Mouse (Mus musculus) spleen, adult 18-20 months (tissue): Measurements from ENCODE around the gene Sdhb.

Experiments used
- DNase-seq, 2 experiments: peaks; one replicate each; pipeline ENCODE4 v3.0.0; 2022; ENCODE audit warnings: mixed read lengths in 2 of 2

Gene Sdhb

GRCm38 (mm10) chr4:140949052-140949451 lies 12.0 kb upstream of the Sdhb start:
- DNase-seq, result peak; percentile 38 to 56

- DNase-seq, result no peak
These were observed 11.4 kb upstream of the Sdhb start for GRCm38 (mm10) chr4:140949616-140950015.

GRCm38 (mm10) chr4:140950574-140950973 lies 10.4 kb upstream of the Sdhb start:
- no peak for DNase-seq

- peak; percentile 51 to 52 for DNase-seq
These were observed 9.0 kb upstream of the Sdhb start for GRCm38 (mm10) chr4:140951861-140952641.

- DNase-seq, result no peak
These were observed 3.8 kb upstream of the Sdhb start for GRCm38 (mm10) chr4:140957131-140957702.

GRCm38 (mm10) chr4:140957725-140958124 lies 3.3 kb upstream of the Sdhb start:
- peak; percentile 62 to 85 for DNase-seq

- no peak for DNase-seq
These were observed 2.7 kb upstream of the Sdhb start for GRCm38 (mm10) chr4:140958319-140958718.

GRCm38 (mm10) chr4:140959128-140959679 lies 1.8 kb upstream of the Sdhb start:
- no peak for DNase-seq

- DNase-seq, result no peak
These were observed 1.1 kb upstream of the Sdhb start for GRCm38 (mm10) chr4:140959715-140960479.

GRCm38 (mm10) chr4:140961467-140962206 lies 634 bp downstream of the Sdhb start:
- DNase-seq, result no peak

GRCm38 (mm10) chr4:140962207-140962909 lies 1.4 kb downstream of the Sdhb start:
- DNase-seq, result no peak

GRCm38 (mm10) chr4:140962950-140963349 lies 1.9 kb downstream of the Sdhb start:
- no peak for DNase-seq

- DNase-seq, result no peak
These were observed 3.1 kb downstream of the Sdhb start for GRCm38 (mm10) chr4:140963941-140964597.

GRCm38 (mm10) chr4:140964620-140965019 lies 3.6 kb downstream of the Sdhb start:
- peak; percentile 46 to 63 for DNase-seq

GRCm38 (mm10) chr4:140967386-140968159 lies 6.6 kb downstream of the Sdhb start:
- no peak for DNase-seq

GRCm38 (mm10) chr4:140971691-140972090 lies 10.7 kb downstream of the Sdhb start:
- no peak for DNase-seq

GRCm38 (mm10) chr4:140974408-140974807 lies 13.4 kb downstream of the Sdhb start:
- no peak for DNase-seq

- no peak for DNase-seq
These were observed 14.4 kb downstream of the Sdhb start for GRCm38 (mm10) chr4:140975356-140975755.

- DNase-seq, result no peak
These were observed 16.3 kb downstream of the Sdhb start for GRCm38 (mm10) chr4:140977278-140977677.

- DNase-seq, result no peak
These were observed 17.1 kb downstream of the Sdhb start for GRCm38 (mm10) chr4:140977886-140978692.
